Mouse (Mus musculus) c-Kit-positive CD71-positive TER-119-negative erythroid progenitor cells, embryonic 14.5 days (primary cell): ENCODE results near the gene Faf2.

Experiments used
- DNase-seq: peaks from one replicate; pipeline ENCODE4 v3.0.0-alpha.2; 2013; ENCODE audit warnings: low read depth

Faf2 gene

DNA sequence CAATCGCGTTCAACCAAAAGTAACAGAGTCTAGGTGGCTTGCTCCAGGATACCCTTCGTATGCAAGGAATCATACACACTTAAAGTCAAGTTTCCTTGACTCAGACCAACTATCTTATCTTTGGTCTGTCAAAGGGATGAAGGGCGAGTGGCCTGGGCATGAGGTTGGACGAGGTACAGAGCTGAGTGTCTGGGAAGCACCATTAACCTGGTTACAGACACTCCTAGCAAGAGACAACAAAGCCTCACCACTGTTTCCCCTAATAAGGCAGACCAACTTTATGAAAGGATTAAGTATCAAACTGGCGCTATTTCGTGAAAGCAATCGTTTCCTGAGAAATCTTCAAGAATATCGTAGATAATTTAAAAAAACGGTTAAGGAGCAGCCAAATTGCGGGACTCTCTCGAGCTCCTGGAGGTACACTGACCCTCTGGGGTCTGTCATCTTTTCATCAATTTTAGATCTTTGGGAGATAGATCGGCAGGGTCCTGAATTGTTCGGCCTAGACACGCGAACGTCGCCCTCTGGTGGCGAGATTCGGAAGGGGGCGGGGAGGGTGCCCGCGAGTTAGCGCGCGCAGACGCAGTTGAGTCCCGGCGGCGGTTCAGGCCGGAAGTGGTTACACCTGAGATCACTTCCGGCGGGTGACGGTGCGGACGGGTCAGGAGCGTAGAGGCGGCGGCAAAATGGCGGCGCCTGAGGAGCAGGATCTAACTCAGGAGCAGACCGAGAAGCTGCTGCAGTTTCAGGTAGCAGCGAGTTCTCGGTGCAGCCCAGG, at the start of gene Faf2:
Faf2 (plus strand) TSS at position 630 of the 778 bp plus-strand sequence.
- DNase-seq, result peak; percentile 94

- no peak for DNase-seq
These were observed 49.0 kb upstream of the Faf2 start for GRCm38 (mm10) chr13:54572621-54573020.

GRCm38 (mm10) chr13:54574854-54575481, 46.6 kb upstream of the Faf2 start, which contains the start of gene Arl10:
Gene Arl10 (plus strand): TSS chr13:54575015.
- DNase-seq, result no peak

DNA sequence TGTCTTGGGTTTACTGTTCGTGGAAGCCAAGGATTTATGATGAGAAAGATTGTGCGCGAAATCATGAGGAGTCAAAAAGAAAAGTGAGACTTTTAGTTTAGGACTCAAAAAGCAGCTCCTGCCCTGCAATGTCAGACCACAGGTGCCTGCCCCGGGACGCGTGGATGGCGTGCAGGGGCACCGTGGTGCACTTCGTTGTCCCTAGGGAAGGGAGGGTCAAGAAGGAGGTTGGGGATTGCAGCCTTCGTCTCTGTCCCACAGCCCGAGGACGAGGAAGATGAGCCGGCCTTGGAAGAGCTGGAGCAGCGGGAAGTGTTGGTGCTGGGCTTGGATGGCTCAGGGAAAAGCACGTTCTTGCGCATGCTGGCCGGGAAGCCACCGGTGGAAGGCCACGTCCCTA, 46.1 kb upstream of the Faf2 start:
- DNase-seq, result no peak

DNA sequence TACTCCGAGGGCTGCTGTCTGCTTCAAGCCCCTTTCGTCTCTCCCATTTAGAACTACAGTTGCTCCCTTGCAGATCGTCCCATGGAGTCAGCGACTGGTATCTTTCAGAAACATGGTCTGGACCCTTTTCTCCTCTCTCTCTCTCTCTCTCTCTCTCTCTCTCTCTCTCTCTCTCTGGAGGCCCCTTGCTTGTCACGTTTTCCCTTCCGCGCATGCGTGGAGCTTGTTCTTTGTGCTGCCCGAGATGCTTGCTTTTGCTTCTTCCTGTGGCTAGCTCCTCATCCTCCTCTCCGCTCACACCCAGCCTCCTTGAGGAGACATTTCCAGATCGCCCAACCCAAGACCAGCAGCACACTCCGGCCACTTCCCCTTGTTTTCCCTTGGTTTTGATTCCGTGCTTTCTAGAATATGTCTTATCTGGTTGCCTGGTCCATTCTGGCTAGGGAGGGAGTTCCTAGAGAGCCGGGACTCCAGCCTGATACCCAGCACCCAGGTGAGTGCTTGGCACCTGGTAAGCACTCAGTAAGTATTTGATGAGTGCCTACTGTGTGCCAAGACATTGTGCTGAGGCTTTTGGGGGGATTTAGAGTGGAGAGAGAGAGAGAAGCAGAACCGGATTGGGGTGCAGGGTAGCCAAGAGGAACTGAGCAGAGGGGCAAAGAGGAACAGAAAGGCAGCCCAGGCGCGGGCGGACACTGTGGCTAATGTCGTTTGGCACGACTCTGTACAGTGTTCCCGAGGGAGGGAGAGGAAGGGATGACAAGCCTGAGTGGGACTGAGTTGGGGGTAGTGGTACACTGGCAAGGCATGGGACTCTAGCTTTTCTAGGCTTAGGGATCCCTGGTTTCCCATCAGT, 43.7 kb upstream of the Faf2 start:
- no peak for DNase-seq

GRCm38 (mm10) chr13:54581385-54581784, 40.2 kb upstream of the Faf2 start:
- DNase-seq, result no peak

GRCm38 (mm10) chr13:54582126-54582525, 39.5 kb upstream of the Faf2 start:
- DNase-seq, result no peak

DNA sequence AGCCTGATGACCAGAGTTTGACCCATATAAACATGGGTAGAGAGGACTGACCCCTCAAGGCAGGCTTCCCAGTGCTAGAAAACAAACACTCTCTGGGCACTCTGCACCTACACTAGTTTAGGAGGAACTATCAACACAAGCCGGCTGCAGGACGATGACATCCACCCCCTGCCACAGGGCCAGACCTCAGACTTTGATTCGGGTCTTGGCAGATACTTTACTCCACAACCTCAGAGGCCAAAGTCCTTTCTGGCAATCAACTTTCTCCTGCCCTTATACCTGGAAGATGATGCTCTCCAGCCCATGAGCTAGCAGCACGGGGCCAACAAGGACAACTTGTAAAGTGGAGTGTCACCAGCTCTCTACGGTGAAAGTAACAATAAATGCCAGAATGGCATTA, 38.7 kb upstream of the Faf2 start:
- no peak for DNase-seq

- no peak for DNase-seq
These were observed 35.8 kb upstream of the Faf2 start for GRCm38 (mm10) chr13:54585831-54586230.

DNA sequence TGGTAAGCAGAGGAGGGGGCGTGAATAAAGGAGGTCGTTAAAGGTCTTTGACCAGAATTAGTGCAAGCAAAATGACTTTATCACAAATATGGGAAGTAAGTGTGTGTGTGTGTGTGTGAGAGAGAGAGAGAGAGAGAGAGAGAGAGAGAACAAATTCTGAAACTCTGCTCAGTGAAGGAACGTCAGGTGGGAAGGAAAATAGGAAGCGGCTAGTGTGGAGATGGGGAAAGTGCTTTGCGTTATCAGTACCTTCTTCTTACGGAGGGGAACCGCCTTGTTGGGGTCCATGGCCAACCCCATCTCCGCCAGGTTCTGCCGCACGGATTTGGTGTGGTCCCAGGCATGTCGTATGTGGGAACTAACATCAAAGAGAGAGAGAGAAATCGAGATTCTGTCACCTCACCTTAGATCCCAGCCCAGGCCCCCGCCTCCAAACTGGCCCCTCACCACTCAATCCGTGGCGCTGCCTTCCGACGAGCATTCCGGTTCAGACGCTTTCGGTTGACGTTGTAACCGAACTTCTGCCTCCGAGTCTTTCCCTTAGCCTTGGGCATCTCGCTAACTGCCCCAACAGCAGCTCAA, 32.1 kb upstream of the Faf2 start:
- no peak for DNase-seq

DNA sequence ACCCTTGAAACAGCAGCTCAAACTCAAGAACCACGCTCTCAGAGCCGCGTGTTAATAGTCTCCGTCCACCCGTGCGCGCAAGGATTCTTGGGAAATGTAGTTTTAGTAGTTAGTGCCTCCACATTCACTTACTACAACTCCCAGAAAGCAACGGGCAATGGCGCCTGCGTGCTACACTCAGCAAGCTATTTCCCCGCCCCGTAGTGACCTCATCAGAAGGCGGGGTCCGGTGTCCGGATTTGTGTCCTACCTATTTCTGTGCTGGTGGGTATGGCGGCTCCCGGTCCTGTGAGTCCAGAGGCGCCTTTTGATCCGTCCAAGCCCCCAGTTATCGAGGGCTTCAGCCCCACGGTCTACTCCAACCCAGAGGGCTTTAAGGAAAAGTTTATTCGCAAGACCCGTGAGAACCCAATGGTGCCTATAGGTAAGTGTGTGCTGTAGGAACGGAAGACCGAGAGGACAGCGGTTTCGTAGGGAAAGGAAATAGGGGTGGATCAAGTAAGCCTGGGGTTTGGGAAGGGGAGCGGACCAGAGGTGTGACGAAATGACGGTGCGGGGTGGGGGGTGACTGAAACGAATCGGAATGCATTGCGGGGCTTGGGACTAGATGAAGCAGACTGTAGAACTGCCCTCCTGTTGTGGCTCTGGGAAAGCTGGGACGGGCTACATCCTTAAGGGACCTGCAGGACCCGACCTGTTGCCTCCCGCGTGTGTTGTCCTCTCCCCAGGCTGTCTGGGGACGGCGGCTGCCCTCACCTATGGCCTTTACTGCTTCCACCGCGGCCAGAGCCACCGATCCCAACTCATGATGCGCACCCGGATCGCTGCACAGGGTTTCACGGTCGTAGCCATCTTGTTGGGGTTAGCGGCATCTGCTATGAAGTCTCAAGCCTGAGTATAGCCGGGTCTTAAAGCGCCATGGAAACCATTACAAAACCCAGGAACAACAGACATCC, 31.3 kb upstream of the Faf2 start, which contains the start of the genes Nop16 and Higd2a:
Nop16 (minus strand) TSS at position 95 of the 956 bp plus-strand sequence.
Higd2a (plus strand) TSS at position 212 of the 956 bp plus-strand sequence.
- DNase-seq, result peak; percentile 99

DNA sequence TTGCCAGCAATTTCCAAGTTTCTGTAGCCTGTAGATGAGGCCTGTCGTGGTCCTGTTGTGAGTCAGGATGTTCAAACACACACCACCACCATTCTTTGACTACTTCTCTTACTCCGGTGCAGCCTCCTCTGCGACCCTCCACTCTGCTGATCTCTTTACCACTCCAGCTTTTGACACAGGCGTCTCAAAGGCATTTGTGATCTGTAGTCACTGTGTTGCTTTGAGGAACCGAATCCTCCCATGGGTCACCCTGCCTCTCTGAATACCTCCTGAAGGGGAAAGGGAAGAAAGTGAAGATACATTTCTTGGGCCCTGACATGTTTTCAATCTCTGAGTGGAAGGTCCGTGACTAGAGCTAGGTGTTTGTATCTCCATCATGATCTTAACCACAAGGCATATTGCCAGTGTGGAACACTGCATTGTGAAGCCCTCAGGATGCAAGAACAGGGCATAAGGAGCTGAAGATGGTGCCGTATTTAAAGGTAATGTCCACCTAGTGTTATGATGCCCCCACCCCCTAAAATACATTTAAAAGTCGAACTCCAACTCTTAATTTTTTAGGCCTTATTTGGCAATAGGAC, 29.7 kb upstream of the Faf2 start:
- DNase-seq, result no peak

- DNase-seq, result no peak
These were observed 28.0 kb upstream of the Faf2 start for GRCm38 (mm10) chr13:54593617-54594016.

- DNase-seq, result no peak
These were observed 25.4 kb upstream of the Faf2 start for GRCm38 (mm10) chr13:54596107-54596690.

- DNase-seq, result no peak
These were observed 24.7 kb upstream of the Faf2 start for GRCm38 (mm10) chr13:54596870-54597269.

DNA sequence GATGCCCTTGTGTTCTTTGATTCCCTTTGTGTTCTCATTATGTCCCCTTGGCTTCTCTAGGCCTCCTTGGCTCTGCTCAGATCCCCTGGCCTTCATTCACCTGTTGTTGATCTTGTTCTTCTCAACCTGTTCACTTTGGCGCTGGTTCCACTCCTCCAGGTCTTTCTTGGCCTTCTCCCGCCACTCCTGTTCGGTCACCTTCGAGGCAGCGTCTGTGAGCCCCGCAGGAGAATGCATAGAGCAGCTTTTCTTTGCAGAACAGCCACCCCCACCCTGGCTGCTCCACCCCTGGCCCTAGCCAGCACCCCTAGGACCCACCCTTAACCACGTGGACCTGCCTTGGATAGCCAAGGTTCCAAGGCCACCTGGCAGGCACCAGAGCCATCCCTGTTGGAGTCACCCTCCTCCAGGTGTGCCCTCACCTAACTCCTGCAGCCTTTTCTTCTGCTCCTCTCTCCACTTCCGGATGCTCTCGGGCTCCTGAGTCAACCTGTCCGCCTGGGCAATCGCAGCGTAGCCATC, 22.9 kb upstream of the Faf2 start:
- no peak for DNase-seq

GRCm38 (mm10) chr13:54602639-54603111, 18.9 kb upstream of the Faf2 start:
- no peak for DNase-seq

DNA sequence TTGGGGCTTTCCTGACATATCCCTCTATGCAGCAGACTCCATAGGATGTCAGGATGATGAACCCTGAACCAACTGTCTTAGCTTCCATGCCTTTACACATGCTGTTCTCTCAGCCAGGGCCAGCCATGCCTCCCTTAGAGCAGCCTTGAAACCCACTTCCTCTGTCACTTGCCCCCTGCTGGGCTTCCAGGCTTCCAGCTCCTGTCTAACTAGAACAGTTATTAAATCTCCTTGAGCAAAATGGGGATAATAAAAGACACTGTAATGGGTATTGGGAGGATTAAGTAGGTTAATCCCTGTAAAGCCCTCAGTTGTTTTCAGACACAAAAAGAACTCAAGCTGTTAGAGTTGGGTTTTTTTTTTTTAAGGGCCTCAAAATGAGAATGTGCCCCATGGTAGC, 18.1 kb upstream of the Faf2 start:
- no peak for DNase-seq

GRCm38 (mm10) chr13:54604221-54604620, 17.4 kb upstream of the Faf2 start:
- DNase-seq, result no peak

DNA sequence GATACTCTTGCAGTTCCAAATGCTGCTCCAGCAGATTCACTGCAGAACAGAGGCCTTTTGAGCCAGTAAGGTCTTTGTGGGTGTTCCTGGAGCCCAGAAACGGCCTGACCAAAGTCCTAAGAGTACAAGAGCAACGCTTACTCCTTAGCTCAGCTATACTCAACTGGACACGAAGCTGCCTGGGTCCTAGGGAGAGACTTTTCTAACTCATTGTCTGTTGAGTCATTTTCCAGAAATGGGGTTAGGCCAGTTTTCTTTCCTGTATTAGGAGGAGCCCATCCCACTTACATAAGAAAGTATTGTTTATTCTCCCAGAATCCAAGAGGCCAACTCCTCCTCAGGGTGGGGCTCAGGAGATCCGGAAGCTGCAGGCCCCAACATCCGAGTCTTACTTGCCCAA, 16.2 kb upstream of the Faf2 start:
- DNase-seq, result no peak
